26 mouse cellular contexts compared by ENCODE assay signal in the genomic region with DNA sequence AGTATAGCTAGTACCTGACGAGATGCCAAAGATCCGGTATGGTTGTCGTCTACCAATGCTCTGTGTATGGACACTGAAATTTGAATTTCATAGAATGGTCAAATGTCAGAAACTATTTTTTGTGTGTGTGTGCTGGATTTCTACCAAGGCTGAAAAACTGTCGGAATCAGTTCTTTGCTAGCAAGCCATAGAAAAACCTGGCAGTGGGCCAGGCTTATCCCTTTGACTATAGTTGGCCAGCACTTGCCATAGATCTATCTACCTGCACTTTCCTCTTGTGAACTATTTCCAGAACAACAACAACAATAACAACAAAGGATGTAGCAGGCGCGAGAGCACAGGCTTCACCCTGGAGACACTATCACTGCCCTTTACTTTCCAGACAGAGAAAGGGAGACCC.
DNase-seq lines count a peak whose midpoint lies in the region; ATAC-seq lines count a peak whose summit lies in the region.
"Had no signal": no experiment of that assay in that cellular context is flagged by ENCODE, and none has a peak within 500 bp of the region (broad histone marks: within the 10 kb centered on the region; RNA-seq: fewer than 3 reads in every experiment).

No protein-coding gene starts in this region.

- no peaks in the 10 kb centered on the region for H3K27me3 ChIP-seq in intestine, embryonic 16.5 days (replicated peaks; ENCODE audit: control insufficient read depth, insufficient read depth, low read length)
- H3K27me3 ChIP-seq: hindbrain, embryonic 12.5 days; liver, embryonic 12.5 days; midbrain, embryonic 15.5 days; neural tube, embryonic 12.5 days had no signal

- H3K4me3 ChIP-seq in intestine, embryonic 16.5 days (ENCODE audit: low read length) = no peak overlapping the region
- H3K4me3 ChIP-seq: erythroblast, embryonic 14.5 days; heart, embryonic 10.5 days; hindbrain, embryonic 12.5 days; left cerebral cortex, adult 2 months; liver, embryonic 12.5 days; midbrain, embryonic 15.5 days; myocyte; neural tube, embryonic 12.5 days had no signal

- no peak overlapping the region for H3K9ac ChIP-seq in intestine, embryonic 16.5 days (ENCODE audit: low read depth, low read length)
- H3K9ac ChIP-seq: hindbrain, embryonic 12.5 days; liver, embryonic 12.5 days; liver, postnatal 0 days; midbrain, embryonic 15.5 days; neural tube, embryonic 12.5 days had no signal

- H3K27ac ChIP-seq in intestine, embryonic 16.5 days (ENCODE audit: low read length) = no peak overlapping the region
- H3K27ac ChIP-seq: heart, embryonic 10.5 days; hindbrain, embryonic 12.5 days; left cerebral cortex, adult 2 months; liver, embryonic 12.5 days; macrophage; midbrain, embryonic 15.5 days; neural tube, embryonic 12.5 days had no signal

- H3K36me3 ChIP-seq in intestine, embryonic 16.5 days (ENCODE audit: control insufficient read depth, insufficient read depth, low read length) = no peaks in the 10 kb centered on the region
- H3K36me3 ChIP-seq: heart, embryonic 10.5 days; hindbrain, embryonic 12.5 days; liver, embryonic 12.5 days; midbrain, embryonic 15.5 days; neural tube, embryonic 12.5 days had no signal

- DNase-seq in cerebellum, postnatal 10 days = peak; percentile 72 to 73
- DNase-seq in cerebellum, adult 11 months = no peak
- peak; percentile 72 for DNase-seq in left cerebral cortex, postnatal 4 days
- DNase-seq in left cerebral cortex, postnatal 25 days (ENCODE audit: low spot score in 2 of 2) = no peak
- peak; percentile 26 for DNase-seq in right cerebral cortex, postnatal 4 days
- no peak for DNase-seq in right cerebral cortex, adult 18-20 months
- DNase-seq: adrenal gland, postnatal 25 days; gastrocnemius, postnatal 10 days; heart, postnatal 36 days; kidney, adult 11 months; kidney, postnatal 14 days; liver, postnatal 0 days; lung, postnatal 10 days; thymus, adult 2 months; thymus, postnatal 36 days had no signal

- no peak overlapping the region for H3K4me2 ChIP-seq in intestine, embryonic 16.5 days (ENCODE audit: low read depth, low read length)
- H3K4me2 ChIP-seq: hindbrain, embryonic 12.5 days; liver, embryonic 12.5 days; midbrain, embryonic 15.5 days; neural tube, embryonic 12.5 days had no signal

- ATAC-seq in intestine, embryonic 16.5 days = no peak
- ATAC-seq: CD4-positive, CD25-positive, alpha-beta regulatory T cell, adult 4 months; liver, embryonic 12.5 days; liver, postnatal 0 days had no signal

- intact Hi-C loops in left cerebral cortex, postnatal 4 days (cut with DNase I) = no loop called here
- intact Hi-C loops in left cerebral cortex, postnatal 25 days (cut with DNase I) = no loop called here

- 84% methylated on average over 6 of the region's 6 CpGs for WGBS in intestine, embryonic 16.5 days

- no peaks in the 10 kb centered on the region for H3K4me1 ChIP-seq in intestine, embryonic 16.5 days (ENCODE audit: control insufficient read depth, insufficient read depth, low read length)
- H3K4me1 ChIP-seq: heart, embryonic 10.5 days; liver, embryonic 12.5 days had no signal

- no peaks in the 10 kb centered on the region for H3K9me3 ChIP-seq in intestine, embryonic 16.5 days (ENCODE audit: control insufficient read depth, low read length)
- H3K9me3 ChIP-seq: heart, embryonic 10.5 days; hindbrain, embryonic 12.5 days; liver, embryonic 12.5 days; midbrain, embryonic 15.5 days; neural tube, embryonic 12.5 days had no signal

Comparison
In these comparisons a context has a peak if more than half of its experiments do, and no peak if none do; other contexts are left out.
1. DNase-seq: peak in cerebellum, postnatal 10 days (2 of 2), left cerebral cortex, postnatal 4 days (single experiment) and right cerebral cortex, postnatal 4 days (single experiment); none in cerebellum, adult 11 months (single experiment), left cerebral cortex, postnatal 25 days (0 of 2) and right cerebral cortex, adult 18-20 months (single experiment).